Mouse (Mus musculus): ENCODE measurements at regions not wholly inside any gene's neighbourhood (a gene's known extent, or its start where the extent isn't known, plus 50 kb on each side); places are given as distances from the start of the nearest gene placed in this dataset.

DNA sequence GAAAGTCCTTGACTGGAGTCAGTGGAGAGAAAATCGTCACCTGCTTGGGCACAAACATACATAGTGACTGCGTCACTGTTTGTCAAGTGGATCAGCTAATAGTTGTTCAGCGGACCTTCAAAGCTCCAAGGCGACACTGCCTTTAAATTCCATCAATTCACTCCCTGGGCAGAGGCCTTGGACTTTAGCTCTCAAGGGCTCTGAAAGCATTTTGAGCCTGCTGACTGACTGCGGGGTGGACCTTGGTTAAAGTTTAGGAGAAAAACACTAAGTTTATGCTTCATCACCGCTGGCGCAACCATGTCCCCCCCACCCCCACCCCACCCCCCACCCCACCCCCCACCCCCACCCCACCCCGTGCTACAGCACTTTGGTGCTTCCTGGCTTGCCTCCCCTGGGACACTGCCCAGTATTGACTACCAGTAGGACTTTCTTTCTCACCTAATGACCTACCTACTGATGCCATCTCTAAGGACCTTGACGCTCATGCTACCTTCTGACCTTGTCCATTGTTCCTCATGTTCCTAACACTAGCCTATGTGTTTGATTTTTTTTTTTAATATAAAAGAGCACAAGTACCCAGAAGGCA is 1132.3 kb downstream of the Gsdmc2 start:
- TF ChIP-seq ZC3H11A (IDR thresholded peaks at IDR 0.05; ENCODE audit: low read depth, low read length) (no peak), POLR2A (IDR thresholded peaks at IDR 0.05; ENCODE audit: control insufficient read depth in 1 of 2, insufficient read depth in 1 of 2, low read depth in 1 of 2, low read length in 2 of 2, poor library complexity in 1 of 2) (no peak), E2F4 (IDR thresholded peaks at IDR 0.05; ENCODE audit: borderline replicate concordance, low read depth, low read length) (no peak), MAX (IDR thresholded peaks at IDR 0.05; ENCODE audit: low read length) (no peak), CTCF (IDR thresholded peaks at IDR 0.05 in 2 of 3, conservative IDR thresholded peaks at IDR 0.05 in 1 of 3; ENCODE audit: control insufficient read depth in 1 of 3, insufficient read depth in 1 of 3, low read depth in 2 of 3, low read length in 3 of 3, poor library complexity in 1 of 3, severe bottlenecking in 1 of 3) (no peak), TAL1 (IDR thresholded peaks at IDR 0.05; ENCODE audit: low read length) (no peak), MYC (IDR thresholded peaks at IDR 0.05; ENCODE audit: low read depth, low read length) (no peak)
